Mouse (Mus musculus) limb, embryonic 13.5 days (tissue): Measurements from ENCODE around the gene Gm11758. TPM values are rescaled to one million over a fixed set of nuclear protein-coding genes. Genes with fewer than 3 reads are reported as not detected.
"Not testable (repeated sequence)": the region's sequence is repeated elsewhere in the genome, so short reads cannot be mapped to it uniquely, and the experiment has no call there.

Experiments
- ATAC-seq: fragments of 200-750 bp; cut with Nextera tagmentation; 2 replicates; pipeline ENCODE4 v1.8.0; 2017; ENCODE audit warnings: low read depth, moderate number of reproducible peaks, moderate TSS enrichment; ENCODE audit not compliant: low FRiP score
- H3K27ac ChIP-seq: fragments of 300-500 bp; sonication (generic); 2 replicates; pipeline ENCODE4 v1.5.1; 2015; ENCODE audit warnings: inconsistent platforms, mild to moderate bottlenecking, moderate library complexity
- H3K27me3 ChIP-seq: fragments of 300-500 bp; sonication (generic); 2 replicates; pipeline ENCODE4 v1.6.1; 2015; ENCODE audit warnings: mild to moderate bottlenecking, inconsistent platforms
- H3K36me3 ChIP-seq: fragments of 300-500 bp; sonication (generic); 2 replicates; pipeline ENCODE4 v1.6.1; 2015; ENCODE audit warnings: inconsistent platforms, mild to moderate bottlenecking, moderate library complexity
- H3K4me1 ChIP-seq: fragments of 300-500 bp; sonication (generic); 2 replicates; pipeline ENCODE4 v1.6.1; 2015; ENCODE audit warnings: inconsistent platforms
- H3K4me2 ChIP-seq: fragments of 300-500 bp; sonication (generic); replicated peaks from 2 replicates; pipeline ENCODE4 v1.6.1; 2015; ENCODE audit warnings: inconsistent platforms, mild to moderate bottlenecking, moderate library complexity
- H3K4me3 ChIP-seq: fragments of 300-500 bp; sonication (generic); 2 replicates; pipeline ENCODE4 v1.5.1; 2015; ENCODE audit warnings: moderate library complexity, mild to moderate bottlenecking, inconsistent platforms
- H3K9ac ChIP-seq: fragments of 300-500 bp; sonication (generic); 2 replicates; pipeline ENCODE4 v1.6.1; 2015; ENCODE audit warnings: mild to moderate bottlenecking, inconsistent platforms
- H3K9me3 ChIP-seq: fragments of 300-500 bp; sonication (generic); 2 replicates; pipeline ENCODE4 v1.6.1; 2016; ENCODE audit warnings: inconsistent platforms
- WGBS: fragments of 180-500 bp; shearing (Covaris S2); methylation state at CpG from one replicate; pipeline ENCODE4 v1.1.7; 2015; 5-methylcytosine and 5-hydroxymethylcytosine counted together
- polyA plus RNA-seq: library from polyadenylated mRNA; unstranded; fragments of >200 nt; fragmentation: Nextera tagmentation; extraction: Ambion mirVana; gene quantifications from 2 replicates; pipeline ENCODE4 v1.2.1, GENCODE M21; 2015

Gm11758 gene
- not detected in 2 replicates for polyA plus RNA-seq

DNA sequence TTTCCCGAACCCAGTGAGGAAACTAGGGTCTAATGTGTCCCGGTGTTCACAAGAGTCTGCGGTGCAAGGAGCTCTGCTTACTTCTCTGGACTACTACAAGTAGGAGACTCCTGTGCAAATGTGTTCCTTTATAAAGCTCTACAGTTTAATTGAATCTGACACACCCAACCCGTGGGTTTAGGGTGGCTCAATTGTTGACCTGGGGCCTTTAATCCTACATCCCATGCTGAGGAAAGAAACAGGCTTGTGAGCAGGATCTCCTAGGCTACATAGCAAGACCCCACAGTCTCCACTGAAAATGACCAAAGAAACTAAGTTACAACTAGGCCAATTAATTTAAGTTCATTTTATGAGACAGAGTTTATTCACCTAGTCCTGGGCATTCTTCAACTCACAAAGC, at the start of gene Gm11758:
TSS of gene Gm11758 (minus strand) at position 101 of the 400 bp plus-strand sequence.
- no CpG with 5 or more reads among the region's 4 CpGs for WGBS
- not testable (repeated sequence) for H3K27ac ChIP-seq, H3K4me2 ChIP-seq, H3K4me1 ChIP-seq, H3K27me3 ChIP-seq, H3K4me3 ChIP-seq, H3K36me3 ChIP-seq, H3K9ac ChIP-seq, H3K9me3 ChIP-seq, ATAC-seq

GRCm38 (mm10) chr4:73920660-73921059, 44.6 kb upstream of the Gm11758 start, which contains the start of gene Gm11756:
Gene Gm11756 (minus strand): TSS chr4:73920760.
- not testable (repeated sequence) for H3K4me2 ChIP-seq, H3K9me3 ChIP-seq, H3K27ac ChIP-seq, ATAC-seq, H3K27me3 ChIP-seq, H3K36me3 ChIP-seq, H3K4me3 ChIP-seq, H3K4me1 ChIP-seq, H3K9ac ChIP-seq
- WGBS = 85% methylated on average over 6 of the region's 6 CpGs

GRCm38 (mm10) chr4:73905853-73906252, 29.8 kb upstream of the Gm11758 start, which contains the start of gene Gm13871:
Gene Gm13871 (minus strand): TSS chr4:73905953.
- not testable (repeated sequence) for H3K4me1 ChIP-seq, H3K4me2 ChIP-seq, H3K27me3 ChIP-seq, H3K27ac ChIP-seq, H3K4me3 ChIP-seq, H3K9ac ChIP-seq, ATAC-seq, H3K9me3 ChIP-seq, H3K36me3 ChIP-seq
- WGBS = no CpG with 5 or more reads among the region's 4 CpGs

DNA sequence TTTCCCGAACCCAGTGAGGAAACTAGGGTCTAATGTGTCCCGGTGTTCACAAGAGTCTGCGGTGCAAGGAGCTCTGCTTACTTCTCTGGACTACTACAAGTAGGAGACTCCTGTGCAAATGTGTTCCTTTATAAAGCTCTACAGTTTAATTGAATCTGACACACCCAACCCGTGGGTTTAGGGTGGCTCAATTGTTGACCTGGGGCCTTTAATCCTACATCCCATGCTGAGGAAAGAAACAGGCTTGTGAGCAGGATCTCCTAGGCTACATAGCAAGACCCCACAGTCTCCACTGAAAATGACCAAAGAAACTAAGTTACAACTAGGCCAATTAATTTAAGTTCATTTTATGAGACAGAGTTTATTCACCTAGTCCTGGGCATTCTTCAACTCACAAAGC, 14.9 kb upstream of the Gm11758 start, which contains the start of gene Gm11757:
TSS of gene Gm11757 (minus strand) at position 101 of the 400 bp plus-strand sequence.
- H3K9me3 ChIP-seq, ATAC-seq, H3K27ac ChIP-seq, H3K9ac ChIP-seq, H3K4me2 ChIP-seq, H3K4me3 ChIP-seq, H3K4me1 ChIP-seq, H3K27me3 ChIP-seq, H3K36me3 ChIP-seq: not testable (repeated sequence)
- WGBS = no CpG with 5 or more reads among the region's 4 CpGs

DNA sequence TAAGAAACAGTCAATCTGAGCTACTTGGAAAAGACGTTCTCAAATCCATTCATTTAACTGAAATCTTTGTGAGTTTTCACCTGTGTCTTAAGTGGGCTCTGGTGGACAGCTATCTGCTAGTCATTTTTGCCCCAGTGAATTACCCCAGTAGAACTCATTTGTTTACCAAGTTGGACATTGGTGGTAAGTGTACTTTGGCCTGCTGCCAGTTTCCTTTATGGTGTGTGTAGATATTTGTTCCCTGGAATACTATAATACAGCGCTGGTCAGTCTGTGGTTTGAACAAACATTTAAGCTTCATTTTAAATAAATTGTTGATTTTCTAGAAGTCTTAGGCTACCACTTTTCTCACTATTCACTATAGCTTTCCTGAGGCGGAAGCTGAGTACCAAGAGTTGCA, 49.5 kb downstream of the Gm11758 start:
- no peak for ATAC-seq
- H3K4me2 ChIP-seq = no peak overlapping the region
- WGBS = 84% methylated on average over 3 of the region's 3 CpGs
- no peak overlapping the region for H3K9ac ChIP-seq
- no peaks in the 10 kb centered on the region for H3K27me3 ChIP-seq
- H3K9me3 ChIP-seq = no peaks in the 10 kb centered on the region
- no peaks in the 10 kb centered on the region for H3K4me1 ChIP-seq
- H3K36me3 ChIP-seq = no peaks in the 10 kb centered on the region
- H3K27ac ChIP-seq = no peak overlapping the region
- H3K4me3 ChIP-seq = no peak overlapping the region

Other genes starting within 250 kb of the Gm11758 start
- gene Gm11236, start 238.1 kb downstream of the Gm11758 start, polyA plus RNA-seq = not detected in 2 replicates
- not detected in 2 replicates for gene Gm11239, start 207.9 kb downstream of the Gm11758 start, polyA plus RNA-seq
- gene Gm428, start 192.8 kb downstream of the Gm11758 start, polyA plus RNA-seq = not detected in 2 replicates
- gene Rasef, start 85.3 kb downstream of the Gm11758 start, polyA plus RNA-seq = 1.1 and 1.4 TPM in 2 replicates
- gene Gm11757, start 14.8 kb upstream of the Gm11758 start, polyA plus RNA-seq = not detected in 2 replicates
- not detected in 2 replicates for gene Gm13871, start 29.7 kb upstream of the Gm11758 start, polyA plus RNA-seq
- 0.24 and 0.29 TPM in 2 replicates for gene Gm11756, start 44.5 kb upstream of the Gm11758 start, polyA plus RNA-seq
- 7.5 and 9.4 TPM in 2 replicates for gene 2310002L09Rik, start 74.6 kb upstream of the Gm11758 start, polyA plus RNA-seq
- 3.7 and 3.9 TPM in 2 replicates for gene Frmd3, start 137.2 kb upstream of the Gm11758 start, polyA plus RNA-seq